Mouse (Mus musculus): ENCODE results near the gene Gpc6. TPM values are rescaled to one million over a fixed set of nuclear protein-coding genes. Genes with fewer than 3 reads are reported as not detected.

Gene Gpc6
- total and polyA plus RNA-seq, 3 experiments = not detected

- dilution Hi-C loops (cut with MboI; ENCODE audit: extremely low pct_ligation_motif_present, extremely low pct_unique_long_range_greater_than_20kb, low sequenced_read_pairs) = no loop called here
- TF ChIP-seq NRF1 (IDR thresholded peaks at IDR 0.05; ENCODE audit: low read depth, low read length) = no peak
- no peak for TF ChIP-seq CTCF (conservative IDR thresholded peaks at IDR 0.05 in 1 of 2, IDR thresholded peaks at IDR 0.05 in 1 of 2; ENCODE audit: low read depth in 2 of 2, low read length in 2 of 2)
- TF ChIP-seq NELFE (IDR thresholded peaks at IDR 0.05; ENCODE audit: low read depth, low read length) = no peak
- TF ChIP-seq E2F4 (IDR thresholded peaks at IDR 0.05; ENCODE audit: insufficient replicate concordance, low read depth, low read length) = no peak
- no peak for TF ChIP-seq RAD21 (IDR thresholded peaks at IDR 0.05; ENCODE audit: low read depth, low read length)
- TF ChIP-seq ZKSCAN1 (IDR thresholded peaks at IDR 0.05; ENCODE audit: borderline replicate concordance, low read depth, low read length) = no peak
- no peak for TF ChIP-seq USF1 (IDR thresholded peaks at IDR 0.05; ENCODE audit: low read depth, low read length)
- no peak for TF ChIP-seq SMC3 (IDR thresholded peaks at IDR 0.05; ENCODE audit: low read depth, low read length)
- no peak for TF ChIP-seq POLR2A (IDR thresholded peaks at IDR 0.05; ENCODE audit: low read depth, low read length)
- no peak for TF ChIP-seq PAX5 (IDR thresholded peaks at IDR 0.05; ENCODE audit: low read length)
- Histone ChIP-seq H3K4me2 (ENCODE audit: insufficient read depth, low read depth, poor library complexity, severe bottlenecking) (no peak overlapping the region), H3K27ac (ENCODE audit: insufficient read depth, low read depth) (no peak overlapping the region), H3K79me2 (replicated peaks; ENCODE audit: control insufficient read depth, extremely low read depth, insufficient read depth, poor library complexity, severe bottlenecking) (no peaks in the 10 kb centered on the region), H3K4me3 (replicated peaks in 1 of 3; ENCODE audit: low read depth in 2 of 3, low read length in 2 of 3, poor library complexity in 1 of 3) (no peak overlapping the region), H3K36me3 (replicated peaks in 1 of 2; ENCODE audit: control insufficient read depth in 1 of 2, insufficient read depth in 1 of 2, low read length in 1 of 2) (no peaks in the 10 kb centered on the region), H3K4me1 (ENCODE audit: control insufficient read depth in 1 of 2, insufficient read depth in 2 of 2) (no peaks in the 10 kb centered on the region), H3K9ac (ENCODE audit: insufficient read depth, low read depth) (no peak overlapping the region), H3K27me3 (replicated peaks) (no peaks in the 10 kb centered on the region), H3K9me3 (replicated peaks; ENCODE audit: low read length) (no peaks in the 10 kb centered on the region)
- no peak for DNase-seq (ENCODE audit: extremely low read depth)
- in situ Hi-C loops (cut with MboI; ENCODE audit: low pct_ligation_motif_present, low pct_unique_long_range_greater_than_20kb, low sequenced_read_pairs) = no loop called here
Measured at GRCm38 (mm10) chr14:117659198-117659761, 734.2 kb downstream of the Gpc6 start.

- no peak overlapping the region for H3K4me2 ChIP-seq (ENCODE audit: insufficient read depth, low read depth, poor library complexity, severe bottlenecking)
- H3K9ac ChIP-seq (ENCODE audit: insufficient read depth, low read depth) = no peak overlapping the region
- dilution Hi-C loops (cut with MboI; ENCODE audit: extremely low pct_ligation_motif_present, extremely low pct_unique_long_range_greater_than_20kb, low sequenced_read_pairs) = no loop called here
Measured at GRCm38 (mm10) chr14:117662261-117662660, 737.1 kb downstream of the Gpc6 start.

GRCm38 (mm10) chr14:117664796-117665195 is 739.7 kb downstream of the Gpc6 start:
- Histone ChIP-seq H3K27ac (ENCODE audit: insufficient read depth, low read depth) (no peak overlapping the region), H3K79me2 (replicated peaks; ENCODE audit: control insufficient read depth, extremely low read depth, insufficient read depth, poor library complexity, severe bottlenecking) (no peaks in the 10 kb centered on the region), H3K36me3 (replicated peaks in 1 of 2; ENCODE audit: control insufficient read depth in 1 of 2, insufficient read depth in 1 of 2, low read length in 1 of 2) (no peaks in the 10 kb centered on the region), H3K9me3 (replicated peaks; ENCODE audit: low read length) (no peaks in the 10 kb centered on the region), H3K27me3 (replicated peaks) (no peaks in the 10 kb centered on the region), H3K4me1 (ENCODE audit: control insufficient read depth in 1 of 2, insufficient read depth in 2 of 2) (no peaks in the 10 kb centered on the region), H3K4me2 (ENCODE audit: insufficient read depth, low read depth, poor library complexity, severe bottlenecking) (no peak overlapping the region), H3K4me3 (replicated peaks in 1 of 3; ENCODE audit: low read depth in 2 of 3, low read length in 2 of 3, poor library complexity in 1 of 3) (no peak overlapping the region), H3K9ac (ENCODE audit: insufficient read depth, low read depth) (no peak overlapping the region)
- dilution Hi-C loops (cut with MboI; ENCODE audit: extremely low pct_ligation_motif_present, extremely low pct_unique_long_range_greater_than_20kb, low sequenced_read_pairs) (no loop called here), in situ Hi-C loops (cut with MboI; ENCODE audit: low pct_ligation_motif_present, low pct_unique_long_range_greater_than_20kb, low sequenced_read_pairs) (no loop called here)
- DNase-seq (ENCODE audit: extremely low read depth) = no peak
- TF ChIP-seq PAX5 (IDR thresholded peaks at IDR 0.05; ENCODE audit: low read length) (no peak), ZNF384 (IDR thresholded peaks at IDR 0.05; ENCODE audit: low read depth, low read length) (no peak), IRF4 (IDR thresholded peaks at IDR 0.05; ENCODE audit: low read depth, low read length) (no peak), NELFE (IDR thresholded peaks at IDR 0.05; ENCODE audit: low read depth, low read length) (no peak), UBTF (IDR thresholded peaks at IDR 0.05; ENCODE audit: low read depth, low read length) (no peak), ETS1 (conservative IDR thresholded peaks at IDR 0.05; ENCODE audit: low read depth, low read length) (no peak), MXI1 (IDR thresholded peaks at IDR 0.05; ENCODE audit: low read depth, low read length) (no peak), CHD2 (IDR thresholded peaks at IDR 0.05; ENCODE audit: low read length) (no peak), TCF12 (IDR thresholded peaks at IDR 0.05; ENCODE audit: low read depth, low read length) (no peak), TBP (conservative IDR thresholded peaks at IDR 0.05; ENCODE audit: low read depth, low read length) (no peak), CHD1 (IDR thresholded peaks at IDR 0.05; ENCODE audit: low read depth, low read length) (no peak)

More at GRCm38 (mm10) chr14:117662261-117662660, 737.1 kb downstream of the Gpc6 start:
- Histone ChIP-seq H3K4me1 (ENCODE audit: control insufficient read depth in 1 of 2, insufficient read depth in 2 of 2) (no peaks in the 10 kb centered on the region), H3K36me3 (replicated peaks in 1 of 2; ENCODE audit: control insufficient read depth in 1 of 2, insufficient read depth in 1 of 2, low read length in 1 of 2) (no peaks in the 10 kb centered on the region), H3K9me3 (replicated peaks; ENCODE audit: low read length) (no peaks in the 10 kb centered on the region), H3K27me3 (replicated peaks) (no peaks in the 10 kb centered on the region), H3K4me3 (replicated peaks in 1 of 3; ENCODE audit: low read depth in 2 of 3, low read length in 2 of 3, poor library complexity in 1 of 3) (no peak overlapping the region), H3K27ac (ENCODE audit: insufficient read depth, low read depth) (no peak overlapping the region), H3K79me2 (replicated peaks; ENCODE audit: control insufficient read depth, extremely low read depth, insufficient read depth, poor library complexity, severe bottlenecking) (no peaks in the 10 kb centered on the region)
- DNase-seq (ENCODE audit: extremely low read depth) = no peak
- in situ Hi-C loops (cut with MboI; ENCODE audit: low pct_ligation_motif_present, low pct_unique_long_range_greater_than_20kb, low sequenced_read_pairs) = no loop called here
- TF ChIP-seq MYC (IDR thresholded peaks at IDR 0.05; ENCODE audit: low read depth, low read length) = no peak
- TF ChIP-seq IRF4 (IDR thresholded peaks at IDR 0.05; ENCODE audit: low read depth, low read length) = no peak

Measured in CH12.LX (cell line).